Mouse (Mus musculus): Measurements from ENCODE around the gene Rarres1. TPM values are rescaled to one million over a fixed set of nuclear protein-coding genes. Genes with fewer than 3 reads are reported as not detected.

The Rarres1 gene
- total and polyA plus RNA-seq, 3 experiments, result not detected

GRCm38 (mm10) chr3:67473438-67473837 lies 41.9 kb downstream of the Rarres1 start:
- Histone ChIP-seq H3K36me3 (ENCODE audit: control insufficient read depth in 1 of 2, insufficient read depth in 2 of 2, low read length in 2 of 2) (peaks cover 7 to 11% of the 10 kb centered on the region in 2 experiments), H3K27me3 (ENCODE audit: control insufficient read depth in 1 of 2, insufficient read depth in 2 of 2, low read length in 2 of 2) (no peaks in the 10 kb centered on the region), H3K9ac (ENCODE audit: control insufficient read depth, low read depth, low read length, poor library complexity, severe bottlenecking) (no peak overlapping the region), H3K79me2 (ENCODE audit: control insufficient read depth, insufficient read depth, low read length, poor library complexity) (no peaks in the 10 kb centered on the region), H3K4me1 (ENCODE audit: control insufficient read depth in 1 of 2, insufficient read depth in 2 of 2, low read length in 2 of 2) (peaks cover 3 to 5% of the 10 kb centered on the region in 2 experiments), H3K9me3 (replicated peaks; ENCODE audit: insufficient read depth, low read length) (no peaks in the 10 kb centered on the region), H3K27ac (ENCODE audit: control insufficient read depth, low read depth, low read length) (no peak overlapping the region), H3K4me3 (ENCODE audit: control insufficient read depth in 1 of 2, insufficient read depth in 1 of 2, low read depth in 2 of 2, low read length in 2 of 2) (no peak overlapping the region)
- DNase-seq (ENCODE audit: low read depth, low spot score), result no peak
- TF ChIP-seq ZNF384 (IDR thresholded peaks at IDR 0.05; ENCODE audit: low read depth, low read length), result no peak
- no peak for TF ChIP-seq CTCF (IDR thresholded peaks at IDR 0.05 in 2 of 3, conservative IDR thresholded peaks at IDR 0.05 in 1 of 3; ENCODE audit: control insufficient read depth in 1 of 3, insufficient read depth in 1 of 3, low read depth in 2 of 3, low read length in 3 of 3, poor library complexity in 1 of 3, severe bottlenecking in 1 of 3)
- TF ChIP-seq SIN3A (IDR thresholded peaks at IDR 0.05; ENCODE audit: low read length), result no peak
- no peak for TF ChIP-seq MYB (IDR thresholded peaks at IDR 0.05; ENCODE audit: low read depth, low read length)
- no peak for TF ChIP-seq ETS1 (IDR thresholded peaks at IDR 0.05; ENCODE audit: low read depth, low read length)
- TF ChIP-seq EP300 (IDR thresholded peaks at IDR 0.05; ENCODE audit: low read depth in 1 of 2, low read length in 2 of 2), result no peak
- no peak for TF ChIP-seq POLR2A (IDR thresholded peaks at IDR 0.05; ENCODE audit: control insufficient read depth in 1 of 2, insufficient read depth in 1 of 2, low read depth in 1 of 2, low read length in 2 of 2, poor library complexity in 1 of 2)
- no peak for TF ChIP-seq MAZ (IDR thresholded peaks at IDR 0.05; ENCODE audit: low read depth, low read length)
- no peak for TF ChIP-seq NRF1 (IDR thresholded peaks at IDR 0.05; ENCODE audit: insufficient read depth, low read depth, low read length, poor library complexity, severe bottlenecking)
- no peak for TF ChIP-seq HCFC1 (IDR thresholded peaks at IDR 0.05; ENCODE audit: low read depth, low read length)
- no peak for TF ChIP-seq POLR2AphosphoS2 (IDR thresholded peaks at IDR 0.05; ENCODE audit: low read length)
- TF ChIP-seq NELFE (IDR thresholded peaks at IDR 0.05; ENCODE audit: low read depth, low read length), result no peak

GRCm38 (mm10) chr3:67471408-67472127 lies 43.8 kb downstream of the Rarres1 start:
- Histone ChIP-seq H3K79me2 (ENCODE audit: control insufficient read depth, insufficient read depth, low read length, poor library complexity) (no peaks in the 10 kb centered on the region), H3K4me1 (ENCODE audit: control insufficient read depth in 1 of 2, insufficient read depth in 2 of 2, low read length in 2 of 2) (peaks cover 3 to 5% of the 10 kb centered on the region in 2 experiments), H3K36me3 (ENCODE audit: control insufficient read depth in 1 of 2, insufficient read depth in 2 of 2, low read length in 2 of 2) (peaks cover 9 to 11% of the 10 kb centered on the region in 2 experiments), H3K9ac (ENCODE audit: control insufficient read depth, low read depth, low read length, poor library complexity, severe bottlenecking) (no peak overlapping the region), H3K9me3 (replicated peaks; ENCODE audit: insufficient read depth, low read length) (no peaks in the 10 kb centered on the region), H3K27ac (ENCODE audit: control insufficient read depth, low read depth, low read length) (peak overlapping the region; percentile 34), H3K27me3 (ENCODE audit: control insufficient read depth in 1 of 2, insufficient read depth in 2 of 2, low read length in 2 of 2) (no peaks in the 10 kb centered on the region), H3K4me3 (ENCODE audit: control insufficient read depth in 1 of 2, insufficient read depth in 1 of 2, low read depth in 2 of 2, low read length in 2 of 2) (no peak overlapping the region)
- peak; percentile 84 for DNase-seq (ENCODE audit: low read depth, low spot score)
- peak in 1 of 2 experiments; percentile 50; a peak in 3 of 4 replicates for TF ChIP-seq EP300 (IDR thresholded peaks at IDR 0.05; ENCODE audit: low read depth in 1 of 2, low read length in 2 of 2)
- peak; percentile 64 for TF ChIP-seq GATA1 (IDR thresholded peaks at IDR 0.05; ENCODE audit: low read depth, low read length)
- TF ChIP-seq TCF12 (IDR thresholded peaks at IDR 0.05; ENCODE audit: low read depth, low read length), result peak; percentile 42; the same call in 1 of the 2 replicates
- no peak for TF ChIP-seq UBTF (IDR thresholded peaks at IDR 0.05; ENCODE audit: borderline replicate concordance, insufficient read depth, low read depth, low read length)
